Mouse (Mus musculus): Measurements from ENCODE around the gene Vps37c.

- TF ChIP-seq GATA1 (IDR thresholded peaks at IDR 0.05; ENCODE audit: low read length), result no peak
- no peak for TF ChIP-seq TAL1 (IDR thresholded peaks at IDR 0.05; ENCODE audit: low read length)
Observed at GRCm38 (mm10) chr19:10729889-10730288, 41.4 kb downstream of the Vps37c start.

Data from erythroblast, embryonic 14.5 days (primary cell).